In the genomic region with DNA sequence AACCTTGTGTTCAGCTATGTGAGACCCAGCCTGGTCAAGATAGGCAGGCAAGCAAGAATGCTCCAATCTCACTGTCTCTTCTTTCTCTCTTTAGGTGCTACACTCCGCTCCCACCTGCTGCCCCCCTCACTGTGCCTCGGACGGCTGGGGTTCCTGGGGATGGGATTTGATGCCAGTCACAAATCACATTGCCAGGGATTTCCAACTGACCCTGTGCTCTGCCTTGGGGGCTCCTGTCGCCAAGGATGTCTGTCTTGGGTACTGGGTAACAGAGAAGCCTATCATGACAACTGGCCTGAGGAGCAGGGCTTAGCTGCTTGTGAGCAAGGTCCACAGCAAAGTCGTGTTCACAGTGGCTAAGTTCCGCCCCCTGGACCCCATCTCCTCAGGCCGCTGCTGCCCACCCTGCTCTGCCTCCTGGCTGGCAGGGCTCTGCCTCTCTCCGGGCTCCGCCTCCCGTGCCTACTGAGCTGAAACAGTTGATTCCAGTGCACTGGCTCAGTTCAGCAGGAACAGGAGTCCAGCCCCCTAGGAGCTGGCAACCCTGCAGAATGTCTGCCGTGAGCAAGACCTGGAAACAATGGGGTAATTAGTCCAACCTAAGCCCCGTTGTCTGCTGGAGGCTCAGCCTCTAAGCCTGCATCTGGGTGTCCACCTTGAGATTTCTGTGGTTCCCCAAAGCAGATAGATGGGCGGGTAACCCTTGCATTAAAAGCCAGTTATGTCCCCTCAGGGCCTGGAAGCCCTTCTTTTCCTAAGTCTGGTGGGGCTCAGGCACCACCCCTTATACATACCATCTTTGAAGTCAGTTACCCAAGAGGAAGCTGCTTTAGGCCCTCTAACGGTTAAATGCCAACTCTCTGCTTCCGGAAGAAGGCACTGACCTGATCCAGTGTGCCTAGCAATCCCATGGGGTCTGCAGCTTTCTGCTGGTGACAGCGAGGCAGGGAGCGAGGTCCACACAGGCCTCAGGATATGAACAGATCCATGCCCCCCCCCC, we compare ENCODE assay signal across 8 mouse cellular contexts. TPM values are rescaled to one million over a fixed set of nuclear protein-coding genes. Genes with fewer than 3 reads are reported as not detected.
A peak's percentile ranks its signal among the peaks of the same experiment; 100 is the strongest.
DNase-seq lines count a peak whose midpoint lies in the region; ATAC-seq lines count a peak whose summit lies in the region.

No protein-coding gene starts in this region.

- H3K36me3 ChIP-seq in lung, embryonic 16.5 days (ENCODE audit: control insufficient read depth, insufficient read depth, low read length), result peaks cover 27% of the 10 kb centered on the region
- H3K36me3 ChIP-seq in forebrain, embryonic 13.5 days (ENCODE audit: poor library complexity, severe bottlenecking), result peaks cover 44% of the 10 kb centered on the region
- peaks cover 50% of the 10 kb centered on the region for H3K36me3 ChIP-seq in stomach, embryonic 14.5 days (ENCODE audit: control insufficient read depth, insufficient read depth, low read length)

- no peak overlapping the region for H3K4me3 ChIP-seq in lung, embryonic 16.5 days (ENCODE audit: low read length)
- H3K4me3 ChIP-seq in forebrain, embryonic 13.5 days, result no peak overlapping the region
- no peak overlapping the region for H3K4me3 ChIP-seq in stomach, embryonic 14.5 days (ENCODE audit: low read depth, low read length)

- H3K4me2 ChIP-seq in lung, embryonic 16.5 days (ENCODE audit: low read depth, low read length), result no peak overlapping the region
- H3K4me2 ChIP-seq in forebrain, embryonic 13.5 days, result no peak overlapping the region
- H3K4me2 ChIP-seq in stomach, embryonic 14.5 days (replicated peaks; ENCODE audit: low read depth, low read length), result no peak overlapping the region

- H3K4me1 ChIP-seq in lung, embryonic 16.5 days (replicated peaks; ENCODE audit: control insufficient read depth, insufficient read depth, low read length), result peaks cover 14% of the 10 kb centered on the region
- peaks cover 34% of the 10 kb centered on the region for H3K4me1 ChIP-seq in forebrain, embryonic 13.5 days
- H3K4me1 ChIP-seq in stomach, embryonic 14.5 days (ENCODE audit: control insufficient read depth, insufficient read depth, low read length), result peaks cover 14% of the 10 kb centered on the region; the same call in 1 of the 2 replicates

- WGBS in lung, embryonic 16.5 days, result 66% methylated on average over 17 of the region's 17 CpGs
- 33% methylated on average over 17 of the region's 17 CpGs for WGBS in forebrain, embryonic 13.5 days
- WGBS in stomach, embryonic 14.5 days, result 63% methylated on average over 17 of the region's 17 CpGs

- DNase-seq in lung, adult 18-20 months, result no peak
- peak; percentile 69 to 82 for DNase-seq in kidney, postnatal 4 days
- DNase-seq in T-cell, adult 2 months (ENCODE audit: low spot score), result no peak
- DNase-seq in spleen, adult 18-20 months, result no peak
- DNase-seq in testis, postnatal 10 days (ENCODE audit: low spot score), result no peak

- no peak for ATAC-seq in lung, embryonic 16.5 days (ENCODE audit: low read depth)
- ATAC-seq in forebrain, embryonic 13.5 days, result peak; percentile 17; the same call in 1 of the 2 replicates
- no peak for ATAC-seq in stomach, embryonic 14.5 days (ENCODE audit: insufficient number of reproducible peaks, insufficient read depth, low FRiP score, low read depth)

- no peaks in the 10 kb centered on the region for H3K9me3 ChIP-seq in lung, embryonic 16.5 days (ENCODE audit: control insufficient read depth, low read length)
- H3K9me3 ChIP-seq in forebrain, embryonic 13.5 days (replicated peaks), result no peaks in the 10 kb centered on the region
- no peaks in the 10 kb centered on the region for H3K9me3 ChIP-seq in stomach, embryonic 14.5 days (ENCODE audit: control insufficient read depth, low read depth, low read length)

- H3K27ac ChIP-seq in lung, embryonic 16.5 days (ENCODE audit: low read length), result peak overlapping the region; percentile 65
- peak overlapping the region; percentile 58 for H3K27ac ChIP-seq in forebrain, embryonic 13.5 days
- H3K27ac ChIP-seq in stomach, embryonic 14.5 days (ENCODE audit: low read length), result peak overlapping the region; percentile 55

- H3K27me3 ChIP-seq in lung, embryonic 16.5 days (ENCODE audit: control insufficient read depth, insufficient read depth, low read depth, low read length), result no peaks in the 10 kb centered on the region
- H3K27me3 ChIP-seq in forebrain, embryonic 13.5 days, result no peaks in the 10 kb centered on the region
- no peaks in the 10 kb centered on the region for H3K27me3 ChIP-seq in stomach, embryonic 14.5 days (ENCODE audit: control insufficient read depth, insufficient read depth, low read length)

- H3K9ac ChIP-seq in lung, embryonic 16.5 days (ENCODE audit: low read length), result no peak overlapping the region
- no peak overlapping the region for H3K9ac ChIP-seq in forebrain, embryonic 13.5 days
- no peak overlapping the region for H3K9ac ChIP-seq in stomach, embryonic 14.5 days (replicated peaks; ENCODE audit: low read depth, low read length)

RNA-seq across cellular contexts. Expression of a gene that starts 23.7 kb away (rescaled TPM):
- polyA plus RNA-seq in lung, embryonic 16.5 days (2015; fragmentation: Nextera tagmentation; extraction: Ambion mirVana), result 1.2 and 3.5 TPM in 2 replicates
- 4.7 and 6.5 TPM in 2 replicates for polyA plus RNA-seq in forebrain, embryonic 13.5 days (2015; fragmentation: Nextera tagmentation; extraction: Ambion mirVana)
- 3.3 and 5.0 TPM in 2 replicates for polyA plus RNA-seq in stomach, embryonic 14.5 days (2014; fragmentation: Nextera tagmentation; extraction: Ambion mirVana)

RNA-seq across cellular contexts. Expression of a gene that starts 28.2 kb away (rescaled TPM):
- 14.4 and 14.6 TPM in 2 replicates for polyA plus RNA-seq in lung, embryonic 16.5 days (2015; fragmentation: Nextera tagmentation; extraction: Ambion mirVana)
- 43.1 and 44.0 TPM in 2 replicates for polyA plus RNA-seq in forebrain, embryonic 13.5 days (2015; fragmentation: Nextera tagmentation; extraction: Ambion mirVana)
- 9.3 and 9.5 TPM in 2 replicates for polyA plus RNA-seq in stomach, embryonic 14.5 days (2014; fragmentation: Nextera tagmentation; extraction: Ambion mirVana)

RNA-seq across cellular contexts. Expression of a gene that starts 40.8 kb away (rescaled TPM):
- 333 and 350 TPM in 2 replicates for polyA plus RNA-seq in lung, embryonic 16.5 days (2015; fragmentation: Nextera tagmentation; extraction: Ambion mirVana)
- polyA plus RNA-seq in forebrain, embryonic 13.5 days (2015; fragmentation: Nextera tagmentation; extraction: Ambion mirVana), result 294 and 310 TPM in 2 replicates
- 341 and 358 TPM in 2 replicates for polyA plus RNA-seq in stomach, embryonic 14.5 days (2014; fragmentation: Nextera tagmentation; extraction: Ambion mirVana)

RNA-seq across cellular contexts. Expression of a gene that starts 48.4 kb away (rescaled TPM):
- 51.4 and 51.9 TPM in 2 replicates for polyA plus RNA-seq in lung, embryonic 16.5 days (2015; fragmentation: Nextera tagmentation; extraction: Ambion mirVana)
- polyA plus RNA-seq in forebrain, embryonic 13.5 days (2015; fragmentation: Nextera tagmentation; extraction: Ambion mirVana), result 57.3 and 64.1 TPM in 2 replicates
- 69.7 and 73.7 TPM in 2 replicates for polyA plus RNA-seq in stomach, embryonic 14.5 days (2014; fragmentation: Nextera tagmentation; extraction: Ambion mirVana)

Comparison
In these comparisons a context has a peak if more than half of its experiments do, and no peak if none do; other contexts are left out.
1. DNase-seq: peak in kidney, postnatal 4 days (2 of 2); none in lung, adult 18-20 months (0 of 2), T-cell, adult 2 months (single experiment), spleen, adult 18-20 months (0 of 2) and testis, postnatal 10 days (single experiment).
2. Peak in every context shown above with its lines, with median percentiles within 50 percentile points of each other: H3K27ac ChIP-seq.